Mouse (Mus musculus): ENCODE results near the gene Ptgr2. TPM values are rescaled to one million over a fixed set of nuclear protein-coding genes. Genes with fewer than 3 reads are reported as not detected.

The Ptgr2 gene
- polyA plus RNA-seq, 1 experiment from 2014 or later, result 15.3 TPM

DNA sequence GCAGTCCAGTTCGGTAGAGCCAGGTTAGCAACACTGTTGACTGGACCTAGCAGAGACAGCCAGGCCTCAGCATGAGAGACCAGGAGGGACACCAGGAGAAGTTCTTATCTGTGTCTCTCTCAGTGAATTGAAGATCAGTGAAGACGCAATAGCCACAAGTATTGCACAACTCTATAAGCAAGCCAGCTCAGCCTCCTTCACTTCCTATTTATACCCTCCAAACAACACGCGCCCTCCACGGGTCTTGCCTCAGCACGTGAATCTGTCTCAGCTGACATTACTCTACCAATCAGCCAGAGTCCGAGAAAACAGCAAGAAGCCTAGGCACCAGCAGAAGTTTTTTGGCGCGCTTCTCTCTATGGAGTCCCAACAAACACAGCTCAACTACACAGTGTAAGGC is 9.7 kb upstream of the Ptgr2 start:
- Histone ChIP-seq H3K27me3 (no peaks in the 10 kb centered on the region), H3K27ac (no peak overlapping the region), H3K4me1 (peaks cover 13% of the 10 kb centered on the region), H3K4me3 (replicated peaks) (no peak overlapping the region), H3K4me2 (no peak overlapping the region), H3K9me3 (no peaks in the 10 kb centered on the region), H3K9ac (no peak overlapping the region), H3K36me3 (replicated peaks) (no peaks in the 10 kb centered on the region)
- no peak for ATAC-seq (ENCODE audit: low FRiP score)
- WGBS, result 94% methylated on average over 9 of the region's 9 CpGs

DNA sequence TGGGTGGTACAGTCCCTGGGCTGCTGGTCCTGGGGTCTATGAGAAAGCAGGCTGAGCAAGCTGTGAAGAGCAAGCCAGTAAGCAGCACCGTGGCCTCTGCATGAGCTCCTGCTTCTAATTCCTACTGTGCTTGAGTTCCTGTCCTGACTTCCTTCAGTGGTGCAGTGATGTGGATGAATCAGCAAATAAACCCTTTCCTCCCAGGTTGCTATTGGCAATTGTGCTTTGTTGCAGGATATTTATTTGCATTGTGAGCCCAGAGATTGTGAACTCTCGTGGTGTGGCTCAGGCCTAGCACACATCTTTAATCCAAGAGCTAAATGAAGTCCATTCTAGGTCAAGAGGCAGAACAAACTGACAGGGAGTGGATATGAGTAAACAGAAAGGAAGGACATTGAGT is 8.7 kb upstream of the Ptgr2 start:
- H3K36me3 ChIP-seq (replicated peaks), result no peaks in the 10 kb centered on the region
- WGBS, result 59% methylated on average over 2 of the region's 2 CpGs
- H3K27me3 ChIP-seq, result no peaks in the 10 kb centered on the region
- ATAC-seq (ENCODE audit: low FRiP score), result no peak
- H3K9me3 ChIP-seq, result no peaks in the 10 kb centered on the region
- no peak overlapping the region for H3K4me2 ChIP-seq
- H3K4me3 ChIP-seq (replicated peaks), result no peak overlapping the region
- no peak overlapping the region for H3K9ac ChIP-seq
- no peak overlapping the region for H3K27ac ChIP-seq
- peaks cover 13% of the 10 kb centered on the region for H3K4me1 ChIP-seq

- Histone ChIP-seq H3K36me3 (replicated peaks) (no peaks in the 10 kb centered on the region), H3K9me3 (no peaks in the 10 kb centered on the region), H3K27me3 (no peaks in the 10 kb centered on the region), H3K4me2 (no peak overlapping the region), H3K4me1 (peaks cover 13% of the 10 kb centered on the region), H3K4me3 (replicated peaks) (no peak overlapping the region), H3K9ac (no peak overlapping the region), H3K27ac (no peak overlapping the region)
- no peak for ATAC-seq (ENCODE audit: low FRiP score)
- WGBS, result 87% methylated on average over 4 of the region's 4 CpGs
These were observed 8.2 kb upstream of the Ptgr2 start for GRCm38 (mm10) chr12:84276799-84277198.

- H3K9ac ChIP-seq, result no peak overlapping the region
- H3K9me3 ChIP-seq, result no peaks in the 10 kb centered on the region
- H3K4me3 ChIP-seq (replicated peaks), result no peak overlapping the region
- peaks cover 13% of the 10 kb centered on the region for H3K4me1 ChIP-seq
- H3K4me2 ChIP-seq, result no peak overlapping the region
- H3K27me3 ChIP-seq, result no peaks in the 10 kb centered on the region
- no peaks in the 10 kb centered on the region for H3K36me3 ChIP-seq (replicated peaks)
- peak; percentile 71; the same call in 1 of the 2 replicates for ATAC-seq (ENCODE audit: low FRiP score)
- 30% methylated on average over 3 of the region's 3 CpGs for WGBS
- peak overlapping the region; percentile 63; the same call in 1 of the 2 replicates for H3K27ac ChIP-seq
These were observed 7.2 kb upstream of the Ptgr2 start for GRCm38 (mm10) chr12:84277832-84278231.

DNA sequence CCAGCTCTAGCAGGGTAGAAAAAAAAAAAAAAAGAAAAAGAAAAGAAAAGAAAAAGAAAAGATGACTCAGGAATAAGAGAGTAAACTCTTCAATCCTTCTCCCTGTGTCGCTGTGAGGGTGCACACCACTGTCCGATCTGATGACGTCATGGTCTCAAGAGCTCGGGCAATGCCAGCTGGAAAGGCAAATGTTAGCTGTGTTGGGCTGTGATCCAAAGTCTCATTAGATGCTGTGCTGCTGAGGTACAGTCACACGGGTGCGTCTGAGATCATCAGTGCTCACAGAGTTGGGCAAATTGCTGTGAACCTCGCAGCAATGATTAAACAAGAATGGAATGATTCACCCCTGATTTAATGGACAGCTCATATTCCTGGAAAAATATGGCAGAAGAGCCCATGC is 6.1 kb upstream of the Ptgr2 start:
- no peak for ATAC-seq (ENCODE audit: low FRiP score)
- Histone ChIP-seq H3K36me3 (replicated peaks) (no peaks in the 10 kb centered on the region), H3K4me1 (peaks cover 13% of the 10 kb centered on the region), H3K9me3 (no peaks in the 10 kb centered on the region), H3K4me2 (no peak overlapping the region), H3K27me3 (no peaks in the 10 kb centered on the region), H3K4me3 (replicated peaks) (no peak overlapping the region), H3K27ac (0 out of 2 replicates have a peak overlapping the region, but pooled peaks have one; percentile 25), H3K9ac (no peak overlapping the region)
- WGBS, result 73% methylated on average over 7 of the region's 7 CpGs

DNA sequence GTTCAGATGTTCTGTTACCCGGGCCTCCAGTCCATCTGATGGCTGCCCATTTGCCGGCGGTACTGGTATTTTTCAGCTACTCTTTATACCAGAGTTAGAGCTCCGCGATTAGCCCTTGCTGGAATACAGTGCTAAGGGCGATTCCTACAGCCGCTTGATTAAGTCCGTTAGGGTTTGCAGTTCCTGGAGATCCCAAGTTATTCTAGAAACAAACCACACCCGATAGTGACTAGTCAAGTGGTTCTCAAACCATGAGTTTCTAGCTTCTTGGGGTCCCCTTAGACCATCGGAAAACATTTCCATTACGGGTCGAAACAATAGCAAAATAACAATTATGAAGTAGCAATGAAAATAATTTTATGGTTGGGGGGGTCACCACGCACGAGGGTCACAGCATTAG is 641 bp upstream of the Ptgr2 start:
- no peak overlapping the region for H3K9ac ChIP-seq
- H3K4me1 ChIP-seq, result peaks cover 14% of the 10 kb centered on the region
- peak overlapping the region; percentile 69 for H3K4me2 ChIP-seq
- no peaks in the 10 kb centered on the region for H3K9me3 ChIP-seq
- 78% methylated on average over 14 of the region's 14 CpGs for WGBS
- no peaks in the 10 kb centered on the region for H3K36me3 ChIP-seq (replicated peaks)
- H3K27ac ChIP-seq, result no peak overlapping the region
- peak overlapping the region; percentile 54 for H3K4me3 ChIP-seq (replicated peaks)
- H3K27me3 ChIP-seq, result no peaks in the 10 kb centered on the region
- no peak for ATAC-seq (ENCODE audit: low FRiP score)

DNA sequence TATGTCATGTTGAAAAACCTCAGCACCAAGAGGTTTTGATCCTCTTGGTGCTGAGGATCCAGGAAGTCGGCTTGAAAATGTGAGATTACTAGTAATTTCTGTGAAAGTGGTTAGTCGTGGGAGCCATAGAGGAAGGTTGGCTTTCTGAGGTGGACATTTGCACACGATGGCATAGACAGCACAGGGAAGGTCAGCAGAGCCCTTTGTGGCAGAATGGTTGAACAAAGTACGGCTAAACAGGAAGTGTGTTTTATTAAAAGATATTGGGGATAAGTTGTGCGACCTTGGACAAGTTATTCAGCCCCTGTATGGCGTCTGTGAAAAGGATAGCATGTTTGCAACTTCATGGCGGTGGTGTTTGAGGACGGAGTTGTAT is 549 bp downstream of the Ptgr2 start:
- no peaks in the 10 kb centered on the region for H3K9me3 ChIP-seq
- H3K27ac ChIP-seq, result no peak overlapping the region
- peaks cover 14% of the 10 kb centered on the region for H3K4me1 ChIP-seq
- no peaks in the 10 kb centered on the region for H3K27me3 ChIP-seq
- peak overlapping the region; percentile 49 for H3K9ac ChIP-seq
- 35% methylated on average over 8 of the region's 8 CpGs for WGBS
- peak overlapping the region; percentile 54 for H3K4me3 ChIP-seq (replicated peaks)
- H3K4me2 ChIP-seq, result peak overlapping the region; percentile 69
- no peaks in the 10 kb centered on the region for H3K36me3 ChIP-seq (replicated peaks)
- ATAC-seq (ENCODE audit: low FRiP score), result no peak

DNA sequence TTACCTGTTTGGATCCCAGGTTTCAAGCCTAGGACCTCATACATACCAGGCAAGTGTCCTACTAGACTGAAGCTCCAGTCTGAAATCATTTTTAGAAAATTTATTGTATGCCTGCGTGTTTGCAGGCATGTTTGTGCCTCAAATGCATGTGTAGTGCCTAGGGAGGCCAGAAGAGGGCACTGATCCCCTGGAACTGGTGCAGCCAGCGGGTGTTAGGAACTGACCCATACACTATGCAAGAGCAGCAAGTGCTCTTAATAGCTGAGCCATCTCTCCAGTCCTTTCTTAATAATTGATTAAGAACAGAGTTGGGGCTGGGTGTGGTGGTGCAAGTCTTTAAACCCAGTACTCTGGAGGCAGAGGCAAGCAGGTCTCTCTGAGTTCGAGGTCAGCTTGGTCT is 3.4 kb downstream of the Ptgr2 start:
- Histone ChIP-seq H3K4me1 (peaks cover 14% of the 10 kb centered on the region), H3K4me3 (replicated peaks) (no peak overlapping the region), H3K9ac (no peak overlapping the region), H3K27me3 (no peaks in the 10 kb centered on the region), H3K4me2 (no peak overlapping the region), H3K9me3 (no peaks in the 10 kb centered on the region), H3K27ac (no peak overlapping the region), H3K36me3 (replicated peaks) (peaks cover 4% of the 10 kb centered on the region; the same call in 1 of the 2 replicates)
- 63% methylated on average over 3 of the region's 3 CpGs for WGBS
- ATAC-seq (ENCODE audit: low FRiP score), result no peak

DNA sequence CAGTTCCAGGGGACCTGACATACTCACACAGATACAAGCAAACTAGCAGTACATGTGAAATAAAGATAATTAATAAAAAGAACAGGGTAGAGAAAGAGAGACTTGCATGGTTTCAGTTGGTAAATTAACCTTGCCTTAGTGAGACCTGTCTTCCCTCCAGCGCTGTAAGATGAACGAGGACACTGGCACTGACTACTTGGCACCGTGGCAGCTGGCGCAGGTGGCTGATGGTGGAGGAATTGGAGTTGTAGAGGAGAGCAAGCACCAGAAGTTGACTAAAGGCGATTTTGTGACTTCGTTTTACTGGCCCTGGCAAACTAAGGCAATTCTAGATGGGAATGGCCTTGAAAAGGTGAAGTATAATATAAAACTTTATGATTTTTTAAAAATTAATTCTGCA is 12.8 kb downstream of the Ptgr2 start:
- H3K27me3 ChIP-seq, result no peaks in the 10 kb centered on the region
- no peaks in the 10 kb centered on the region for H3K4me1 ChIP-seq
- H3K27ac ChIP-seq, result no peak overlapping the region
- ATAC-seq (ENCODE audit: low FRiP score), result no peak
- 95% methylated on average over 6 of the region's 6 CpGs for WGBS
- no peak overlapping the region for H3K9ac ChIP-seq
- no peaks in the 10 kb centered on the region for H3K9me3 ChIP-seq
- no peak overlapping the region for H3K4me3 ChIP-seq (replicated peaks)
- peaks cover 12% of the 10 kb centered on the region for H3K36me3 ChIP-seq (replicated peaks)
- no peak overlapping the region for H3K4me2 ChIP-seq

DNA sequence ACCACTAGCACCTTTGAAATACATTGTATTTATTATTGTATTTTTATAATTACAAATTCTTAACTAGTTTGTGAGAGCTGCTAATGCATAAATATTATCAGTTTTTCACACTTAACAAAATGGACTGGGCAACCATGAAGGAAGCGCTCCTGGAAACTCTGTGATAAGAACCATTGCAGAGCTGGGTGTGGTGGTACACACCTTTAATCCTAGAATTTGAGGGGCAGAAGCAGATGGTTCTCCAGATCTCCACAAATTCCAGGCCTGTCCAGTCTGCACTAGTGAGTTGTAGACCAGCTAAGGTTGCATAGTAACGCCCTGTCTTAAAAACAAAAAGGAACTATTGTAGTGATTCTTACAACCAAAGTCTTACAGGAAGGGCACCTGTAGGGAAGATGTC is 14.2 kb downstream of the Ptgr2 start:
- no peaks in the 10 kb centered on the region for H3K27me3 ChIP-seq
- 92% methylated on average over 2 of the region's 2 CpGs for WGBS
- H3K4me1 ChIP-seq, result no peaks in the 10 kb centered on the region
- H3K4me3 ChIP-seq (replicated peaks), result no peak overlapping the region
- no peak overlapping the region for H3K27ac ChIP-seq
- no peak overlapping the region for H3K4me2 ChIP-seq
- no peak for ATAC-seq (ENCODE audit: low FRiP score)
- H3K36me3 ChIP-seq (replicated peaks), result peaks cover 3% of the 10 kb centered on the region; the same call in 1 of the 2 replicates
- H3K9me3 ChIP-seq, result no peaks in the 10 kb centered on the region
- no peak overlapping the region for H3K9ac ChIP-seq

GRCm38 (mm10) chr12:84304101-84304500 is 19.1 kb downstream of the Ptgr2 start:
- no peaks in the 10 kb centered on the region for H3K4me1 ChIP-seq
- ATAC-seq (ENCODE audit: low FRiP score), result no peak
- H3K36me3 ChIP-seq (replicated peaks), result no peaks in the 10 kb centered on the region; the same call in 1 of the 2 replicates
- no peak overlapping the region for H3K9ac ChIP-seq
- 92% methylated on average over 5 of the region's 5 CpGs for WGBS
- H3K4me2 ChIP-seq, result no peak overlapping the region
- H3K27me3 ChIP-seq, result no peaks in the 10 kb centered on the region
- no peak overlapping the region for H3K4me3 ChIP-seq (replicated peaks)
- no peaks in the 10 kb centered on the region for H3K9me3 ChIP-seq
- no peak overlapping the region for H3K27ac ChIP-seq

- H3K9ac ChIP-seq, result no peak overlapping the region
- no peak for ATAC-seq (ENCODE audit: low FRiP score)
- H3K9me3 ChIP-seq, result no peaks in the 10 kb centered on the region
- no peaks in the 10 kb centered on the region; the same call in 1 of the 2 replicates for H3K36me3 ChIP-seq (replicated peaks)
- no peaks in the 10 kb centered on the region for H3K27me3 ChIP-seq
- H3K4me1 ChIP-seq, result no peaks in the 10 kb centered on the region
- no peak overlapping the region for H3K4me2 ChIP-seq
- H3K4me3 ChIP-seq (replicated peaks), result no peak overlapping the region
- 88% methylated on average over 1 of the region's 1 CpGs for WGBS
- H3K27ac ChIP-seq, result no peak overlapping the region
These were observed 19.5 kb downstream of the Ptgr2 start for GRCm38 (mm10) chr12:84304554-84304953.

DNA sequence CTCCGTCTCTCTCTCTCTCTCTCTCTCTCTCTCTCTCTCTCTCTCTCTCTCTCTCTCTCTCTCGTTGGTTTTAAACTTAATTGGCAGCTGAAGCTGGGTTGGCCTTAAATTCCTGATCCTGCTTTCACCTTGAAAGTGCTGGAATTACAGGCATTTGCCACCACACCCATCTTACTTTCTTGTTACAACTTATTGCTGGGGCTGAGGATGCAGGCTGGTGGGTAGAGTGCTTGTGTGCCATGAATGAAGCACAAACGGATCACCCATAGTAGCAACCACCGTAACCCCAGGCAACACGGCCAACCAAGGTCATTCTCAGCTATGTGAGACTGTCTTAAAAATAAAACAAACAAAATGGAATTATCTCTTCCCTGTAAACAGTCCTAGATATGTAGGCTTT is 26.3 kb downstream of the Ptgr2 start:
- Histone ChIP-seq H3K4me2 (no peak overlapping the region), H3K4me3 (replicated peaks) (no peak overlapping the region), H3K27ac (no peak overlapping the region), H3K27me3 (no peaks in the 10 kb centered on the region), H3K4me1 (peaks cover 5% of the 10 kb centered on the region), H3K9ac (no peak overlapping the region), H3K36me3 (replicated peaks) (no peaks in the 10 kb centered on the region), H3K9me3 (no peaks in the 10 kb centered on the region)
- WGBS, result 82% methylated on average over 4 of the region's 5 CpGs
- no peak for ATAC-seq (ENCODE audit: low FRiP score)

All from forebrain, embryonic 12.5 days (tissue).